Mouse (Mus musculus) CH12.LX (cell line): Measurements from ENCODE around the gene Bicc1. TPM values are rescaled to one million over a fixed set of nuclear protein-coding genes. Genes with fewer than 3 reads are reported as not detected.

Source experiments
- DNase-seq: peaks from one replicate; pipeline ENCODE4 v3.0.0-alpha.2; 2013; ENCODE audit errors: extremely low read depth
- H3K27ac ChIP-seq: 2 replicates; pipeline ENCODE4 v1.5.1; 2012; ENCODE audit warnings: low read depth, mild to moderate bottlenecking, control low read depth, moderate library complexity; ENCODE audit not compliant: insufficient read depth
- H3K27me3 ChIP-seq: replicated peaks from 2 replicates; pipeline ENCODE3; 2012; ENCODE audit warnings: inconsistent platforms
- H3K36me3 ChIP-seq, 2 experiments: replicated peaks in 1 of 2; 2 replicates each; pipeline versions ENCODE3 to v1.6.1; 2012; ENCODE audit warnings: inconsistent platforms in 1 of 2, low read length in 1 of 2, mild to moderate bottlenecking in 1 of 2, mixed read lengths in 1 of 2, moderate library complexity in 1 of 2; ENCODE audit not compliant: control insufficient read depth in 1 of 2, insufficient read depth in 1 of 2
- H3K4me1 ChIP-seq, 2 experiments: 2 replicates each; pipeline ENCODE4 v1.6.1; 2012; ENCODE audit warnings: inconsistent platforms in 1 of 2, moderate library complexity in 1 of 2; ENCODE audit not compliant: insufficient read depth in 2 of 2, control insufficient read depth in 1 of 2
- H3K4me2 ChIP-seq: 2 replicates; pipeline ENCODE4 v1.6.1; 2012; ENCODE audit warnings: low read depth, mild to moderate bottlenecking, control low read depth; ENCODE audit not compliant: poor library complexity, insufficient read depth, severe bottlenecking
- H3K4me3 ChIP-seq, 3 experiments: fragments of 150-350 bp in 1 of 3; sonication (generic) in 1 of 3; replicated peaks in 1 of 3; 2 replicates each; pipeline versions ENCODE3 to v1.5.1; 2011 to 2012; ENCODE audit warnings: low read depth in 2 of 3, low read length in 2 of 3, mild to moderate bottlenecking in 2 of 3, moderate library complexity in 2 of 3, control low read depth in 1 of 3, improper control_type of control experiment in 1 of 3, inconsistent platforms in 1 of 3, mixed read lengths in 1 of 3; ENCODE audit not compliant: poor library complexity in 1 of 3
- H3K79me2 ChIP-seq: replicated peaks from 2 replicates; pipeline ENCODE4 v1.6.1; 2012; ENCODE audit warnings: mild to moderate bottlenecking, moderate library complexity; ENCODE audit not compliant: control insufficient read depth, poor library complexity, insufficient read depth, severe bottlenecking; ENCODE audit errors: extremely low read depth
- H3K9ac ChIP-seq: 2 replicates; pipeline ENCODE4 v1.6.1; 2012; ENCODE audit warnings: low read depth, mild to moderate bottlenecking, control low read depth, moderate library complexity; ENCODE audit not compliant: insufficient read depth
- H3K9me3 ChIP-seq: replicated peaks from 2 replicates; pipeline ENCODE3; 2012; ENCODE audit warnings: low read length, inconsistent platforms, mixed read lengths
- CHD1 ChIP-seq: IDR thresholded peaks from 2 replicates; pipeline ENCODE4 v1.6.1; 2012; ENCODE audit warnings: low read depth, low read length, improper control_type of control experiment, inconsistent platforms
- CTCF ChIP-seq, 2 experiments: IDR thresholded peaks in 1 of 2; conservative IDR thresholded peaks in 1 of 2; 2 replicates each; pipeline ENCODE4 v1.5.1; 2011 to 2012; ENCODE audit warnings: low read depth in 2 of 2, low read length in 2 of 2, improper control_type of control experiment in 1 of 2, inconsistent platforms in 1 of 2, mild to moderate bottlenecking in 1 of 2, moderate library complexity in 1 of 2
- EP300 ChIP-seq: IDR thresholded peaks from 2 replicates; pipeline ENCODE4 v1.6.1; 2011; ENCODE audit warnings: low read length, improper control_type of control experiment
- GABPA ChIP-seq: IDR thresholded peaks from 2 replicates; pipeline ENCODE4 v1.6.1; 2012; ENCODE audit warnings: low read depth, low read length, improper control_type of control experiment, inconsistent platforms; ENCODE audit not compliant: insufficient replicate concordance
- IRF4 ChIP-seq: IDR thresholded peaks from 2 replicates; pipeline ENCODE4 v1.6.1; 2014; ENCODE audit warnings: low read depth, mild to moderate bottlenecking, inconsistent platforms, low read length, improper control_type of control experiment
- JUN ChIP-seq: IDR thresholded peaks from 2 replicates; pipeline ENCODE4 v1.6.1; 2011; ENCODE audit warnings: low read depth, mild to moderate bottlenecking, low read length, improper control_type of control experiment, moderate library complexity; ENCODE audit not compliant: insufficient read depth
- JUND ChIP-seq: conservative IDR thresholded peaks from 2 replicates; pipeline ENCODE4 v1.6.1; 2011; ENCODE audit warnings: low read depth, low read length, improper control_type of control experiment
- MXI1 ChIP-seq: IDR thresholded peaks from 2 replicates; pipeline ENCODE4 v1.6.1; 2011; ENCODE audit warnings: mild to moderate bottlenecking, low read depth, low read length, improper control_type of control experiment
- PAX5 ChIP-seq: IDR thresholded peaks from 2 replicates; pipeline ENCODE4 v1.6.1; 2012; ENCODE audit warnings: low read length, inconsistent platforms, mixed read lengths
- RAD21 ChIP-seq: IDR thresholded peaks from 2 replicates; pipeline ENCODE4 v1.6.1; 2011; ENCODE audit warnings: low read depth, mild to moderate bottlenecking, low read length, improper control_type of control experiment, moderate library complexity
- SIN3A ChIP-seq: IDR thresholded peaks from 2 replicates; pipeline ENCODE4 v1.6.1; 2012; ENCODE audit warnings: low read length, improper control_type of control experiment, inconsistent platforms
- SMC3 ChIP-seq: IDR thresholded peaks from 2 replicates; pipeline ENCODE4 v1.6.1; 2011; ENCODE audit warnings: low read depth, low read length, improper control_type of control experiment
- TBP ChIP-seq: conservative IDR thresholded peaks from 2 replicates; pipeline ENCODE4 v1.6.1; 2011; ENCODE audit warnings: low read depth, low read length, improper control_type of control experiment
- TCF12 ChIP-seq: IDR thresholded peaks from 2 replicates; pipeline ENCODE4 v1.6.1; 2014; ENCODE audit warnings: low read depth, mild to moderate bottlenecking, inconsistent platforms, low read length, improper control_type of control experiment
- USF1 ChIP-seq: IDR thresholded peaks from 2 replicates; pipeline ENCODE4 v1.6.1; 2014; ENCODE audit warnings: low read depth, mild to moderate bottlenecking, inconsistent platforms, low read length, improper control_type of control experiment
- ZC3H11A ChIP-seq: IDR thresholded peaks from 2 replicates; pipeline ENCODE4 v1.6.1; 2012; ENCODE audit warnings: low read depth, mild to moderate bottlenecking, inconsistent platforms, low read length, improper control_type of control experiment
- ZKSCAN1 ChIP-seq: IDR thresholded peaks from 2 replicates; pipeline ENCODE4 v1.6.1; 2012; ENCODE audit warnings: low read depth, inconsistent platforms, low read length, improper control_type of control experiment, borderline replicate concordance
- ZNF384 ChIP-seq: IDR thresholded peaks from 2 replicates; pipeline ENCODE4 v1.6.1; 2012; ENCODE audit warnings: low read depth, low read length, improper control_type of control experiment, inconsistent platforms
- dilution Hi-C: fragments of 300-500 bp; cut with MboI; formaldehyde crosslinking; loops from 2 replicates; pipeline ENCODE4 v1.14.3; 2020; ENCODE audit warnings: low sequenced_read_pairs; ENCODE audit not compliant: extremely low pct_unique_long_range_greater_than_20kb, extremely low pct_ligation_motif_present
- in situ Hi-C: fragments of 300-500 bp; cut with MboI; formaldehyde crosslinking; loops from 3 replicates; pipeline ENCODE4 v1.14.3; 2019; ENCODE audit warnings: low sequenced_read_pairs, low pct_ligation_motif_present, low pct_unique_long_range_greater_than_20kb, mixed read lengths
- polyA plus RNA-seq: library from polyadenylated mRNA; unstranded; fragments of >175 nt; gene quantifications from 2 replicates; pipeline ENCODE4 v1.2.1, GENCODE M21; 2012; ENCODE audit warnings: low read depth; ENCODE audit not compliant: insufficient read length
- total RNA-seq, 2 experiments: library from RNA; depleted of rRNA; stranded (reverse); fragments of 300-350 nt in 1 of 2; fragments of >200 nt in 1 of 2; gene quantifications; 2 replicates each; pipeline ENCODE4 v1.2.3; 2012 to 2014

Bicc1 gene
- total RNA-seq (2012; rRNA removed) (not detected in 2 replicates), total RNA-seq (2014; rRNA removed) (not detected in 2 replicates), polyA plus RNA-seq (not detected in 2 replicates)

DNA sequence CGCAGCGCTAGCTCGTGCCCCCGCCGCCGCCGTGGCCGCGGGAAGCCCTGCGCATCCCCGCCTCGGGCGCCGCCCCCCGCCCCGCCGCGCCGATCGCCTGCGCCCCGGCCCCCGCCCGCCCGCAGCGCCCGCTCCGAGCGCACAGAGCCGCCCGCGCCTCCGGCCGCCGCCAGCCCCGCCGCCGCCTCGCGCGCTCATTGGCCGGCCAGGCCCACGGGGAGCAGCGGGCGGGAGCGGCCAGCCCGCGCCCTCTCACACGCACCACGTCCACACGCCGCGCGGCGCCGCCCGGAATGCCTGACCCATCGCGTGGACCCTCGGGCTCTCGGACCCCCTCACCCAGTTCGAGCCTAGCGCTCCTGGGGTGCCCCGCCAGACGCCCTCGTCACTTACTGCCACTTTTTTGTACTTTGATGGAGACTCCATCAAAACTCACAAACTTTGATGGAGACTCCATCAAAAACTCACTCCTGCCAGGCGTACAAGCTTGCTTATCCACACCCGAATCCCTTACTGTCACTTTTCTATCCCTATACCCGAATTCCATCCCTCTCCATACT, at the start of gene Bicc1:
Gene Bicc1, minus strand, starts transcription at position 25 of the 560 bp plus-strand sequence.
- dilution Hi-C loops, result no loop called here
- H3K4me1 ChIP-seq, result no peaks in the 10 kb centered on the region
- no peak within 1 kb of the TSS for H3K9ac ChIP-seq
- peaks cover 14% of the 10 kb centered on the region for H3K9me3 ChIP-seq
- no peak within 1 kb of the TSS for H3K4me3 ChIP-seq
- no peak within 1 kb of the TSS for H3K4me2 ChIP-seq
- peaks cover 2% of the 10 kb centered on the region for H3K27me3 ChIP-seq
- no peaks in the 10 kb centered on the region for H3K36me3 ChIP-seq
- DNase-seq, result no peak
- TF ChIP-seq IRF4, result no peak
- no peak within 1 kb of the TSS for H3K27ac ChIP-seq
- in situ Hi-C loops, result no loop called here
- no peaks in the 10 kb centered on the region for H3K79me2 ChIP-seq

DNA sequence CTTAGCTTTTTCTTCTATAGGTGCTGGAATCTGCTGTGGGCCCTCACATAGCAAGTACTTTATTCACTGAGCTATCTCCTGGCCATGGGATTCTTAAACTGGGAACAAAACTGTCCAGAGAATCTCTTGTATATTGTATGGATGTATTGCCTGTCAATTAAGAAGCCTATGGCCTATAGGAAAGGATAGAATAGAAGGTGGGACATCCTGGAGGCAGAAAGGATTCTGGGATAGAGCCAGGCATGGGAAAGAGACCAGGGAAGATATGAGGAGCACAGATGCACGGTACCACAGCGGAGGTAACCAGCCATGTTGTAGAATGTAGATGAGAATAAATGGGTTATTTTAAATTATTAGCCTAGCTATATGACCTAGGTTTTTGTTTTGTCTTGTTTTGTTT, 42.0 kb upstream of the Bicc1 start:
- no peak for DNase-seq
- H3K4me2 ChIP-seq, result no peak overlapping the region
- H3K9ac ChIP-seq, result no peak overlapping the region
- H3K27ac ChIP-seq, result no peak overlapping the region
- H3K27me3 ChIP-seq, result no peaks in the 10 kb centered on the region
- H3K4me3 ChIP-seq, result no peak overlapping the region
- dilution Hi-C loops, result no loop called here
- H3K36me3 ChIP-seq, result no peaks in the 10 kb centered on the region
- in situ Hi-C loops, result loop anchor here (25.0 kb wide), 1 partner anchor 889 kb away; no protein-coding TSS in a partner anchor
- no peaks in the 10 kb centered on the region for H3K4me1 ChIP-seq
- no peaks in the 10 kb centered on the region for H3K9me3 ChIP-seq
- H3K79me2 ChIP-seq, result no peaks in the 10 kb centered on the region
- TF ChIP-seq GABPA, result no peak
- TF ChIP-seq CTCF (conservative IDR thresholded peaks at IDR 0.05 in 1 of 2, IDR thresholded peaks at IDR 0.05 in 1 of 2; ENCODE audit: low read depth in 2 of 2, low read length in 2 of 2), result no peak
- no peak for TF ChIP-seq ZNF384
- no peak for TF ChIP-seq IRF4
- no peak for TF ChIP-seq ZKSCAN1
- TF ChIP-seq USF1, result no peak
- no peak for TF ChIP-seq TBP
- no peak for TF ChIP-seq RAD21
- TF ChIP-seq CHD1, result no peak
- no peak for TF ChIP-seq SIN3A
- TF ChIP-seq TCF12, result no peak
- TF ChIP-seq EP300, result no peak
- no peak for TF ChIP-seq ZC3H11A
- no peak for TF ChIP-seq PAX5
- TF ChIP-seq JUN, result no peak
- TF ChIP-seq JUND, result no peak
- TF ChIP-seq SMC3, result no peak
- no peak for TF ChIP-seq MXI1
